Mouse (Mus musculus) olfactory bulb, adult 2 months (tissue): ENCODE data around the gene Hdhd3.

Source experiments
- CTCF ChIP-seq: fragments of 200-500 bp; IDR thresholded peaks from 2 replicates; pipeline ENCODE4 v1.5.1; 2012; ENCODE audit warnings: low read depth, mild to moderate bottlenecking, low read length, moderate library complexity; ENCODE audit not compliant: insufficient read depth
- POLR2A ChIP-seq: fragments of 200-500 bp; IDR thresholded peaks from 2 replicates; pipeline ENCODE4 v1.6.1; 2012; ENCODE audit warnings: mild to moderate bottlenecking, low read depth, low read length, moderate library complexity; ENCODE audit not compliant: insufficient read depth

DNA sequence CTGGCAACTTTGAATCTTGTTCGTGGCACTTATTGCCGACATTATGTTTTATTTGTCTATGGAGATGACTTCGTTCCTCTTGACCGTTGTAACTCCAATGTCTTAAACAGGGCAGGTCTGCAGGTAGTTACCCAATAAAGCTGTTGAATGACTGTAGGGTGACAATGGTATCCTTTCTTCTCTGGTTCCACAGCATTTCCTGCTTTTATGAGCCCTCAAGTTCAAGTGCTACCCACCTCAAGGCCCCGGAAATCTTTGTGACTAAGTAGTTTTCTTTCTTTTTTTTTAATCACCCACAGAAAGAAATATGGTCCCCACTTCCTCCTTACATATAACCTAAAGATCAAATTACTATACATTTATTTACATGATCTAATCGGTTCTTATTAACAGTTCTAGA is 27.5 kb downstream of the Hdhd3 start:
- TF ChIP-seq CTCF (no peak), POLR2A (no peak)
